ENCODE assay signal across 20 mouse cellular contexts in genomic region chr19:5445747-5446146, GRCm38 (mm10). TPM values are rescaled to one million over a fixed set of nuclear protein-coding genes. Genes with fewer than 3 reads are reported as not detected.
"Had no signal": no experiment of that assay in that cellular context is flagged by ENCODE, and none has a peak within 500 bp of the region (broad histone marks: within the 10 kb centered on the region; RNA-seq: fewer than 3 reads in every experiment).

No protein-coding gene starts in this region.

- H3K27ac ChIP-seq: neural tube, embryonic 13.5 days; neural tube, embryonic 15.5 days; stomach, embryonic 15.5 days; stomach, postnatal 0 days had no signal

- H3K4me3 ChIP-seq: neural tube, embryonic 13.5 days; neural tube, embryonic 15.5 days; stomach, embryonic 15.5 days had no signal

- H3K4me2 ChIP-seq: neural tube, embryonic 13.5 days; neural tube, embryonic 15.5 days; stomach, embryonic 15.5 days had no signal

- DNase-seq: retina, postnatal 1 day; right cerebral cortex, adult 18-20 months; right cerebral cortex, postnatal 14 days; right cerebral cortex, postnatal 25 days; right cerebral cortex, postnatal 4 days; spleen, adult 18-20 months; thymus, adult 18-20 months; thymus, adult 2 months; thymus, postnatal 14 days; thymus, postnatal 25 days; thymus, postnatal 36 days; thymus, postnatal 4 days had no signal

- H3K36me3 ChIP-seq: neural tube, embryonic 13.5 days; neural tube, embryonic 15.5 days; stomach, embryonic 15.5 days had no signal

RNA-seq across cellular contexts. Expression of gene Fosl1, which starts 1.6 kb away (rescaled TPM):
- polyA plus RNA-seq: neural tube, embryonic 14.5 days; neural tube, embryonic 15.5 days; stomach, embryonic 14.5 days; stomach, embryonic 15.5 days; stomach, embryonic 16.5 days; urinary bladder, adult 2 months had no signal
